Mouse (Mus musculus) gastrocnemius, postnatal 25 days (tissue): ENCODE results near the gene Dhx40. TPM values are rescaled to one million over a fixed set of nuclear protein-coding genes. Genes with fewer than 3 reads are reported as not detected.
"Not testable (repeated sequence)": the region's sequence is repeated elsewhere in the genome, so short reads cannot be mapped to it uniquely, and the experiment has no call there.

Experiments used
- DNase-seq: peaks from one replicate; pipeline ENCODE4 v3.0.0; 2022
- total RNA-seq, 2 experiments: library from RNA; stranded (reverse); gene quantifications; 1 replicate in 1 of 2; 2 replicates in 1 of 2; pipeline ENCODE4 v1.2.3; 2021

Gene Dhx40
- total RNA-seq, 2 experiments from 2014 or later: 11.4 to 12.1 TPM

DNA sequence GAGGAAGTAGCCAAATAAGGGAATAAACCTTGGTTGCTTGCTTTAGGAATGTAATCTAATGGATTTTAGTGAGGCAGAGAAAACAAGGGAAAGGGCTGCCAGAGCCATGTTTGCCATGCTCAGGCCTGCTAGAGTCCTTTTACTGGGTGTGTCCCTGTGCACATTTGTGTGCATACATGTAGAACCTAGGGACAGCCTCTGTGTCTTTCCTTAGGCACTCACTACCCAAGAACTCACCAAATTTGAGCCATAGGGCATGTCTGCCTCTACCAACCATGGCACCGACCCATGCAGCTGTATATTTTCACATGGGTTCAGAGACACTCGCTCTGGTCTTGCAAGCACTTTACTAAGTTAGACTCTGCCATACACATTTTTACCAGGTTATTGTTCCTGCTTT is 11.4 kb upstream of the Dhx40 start:
- DNase-seq: no peak

DNA sequence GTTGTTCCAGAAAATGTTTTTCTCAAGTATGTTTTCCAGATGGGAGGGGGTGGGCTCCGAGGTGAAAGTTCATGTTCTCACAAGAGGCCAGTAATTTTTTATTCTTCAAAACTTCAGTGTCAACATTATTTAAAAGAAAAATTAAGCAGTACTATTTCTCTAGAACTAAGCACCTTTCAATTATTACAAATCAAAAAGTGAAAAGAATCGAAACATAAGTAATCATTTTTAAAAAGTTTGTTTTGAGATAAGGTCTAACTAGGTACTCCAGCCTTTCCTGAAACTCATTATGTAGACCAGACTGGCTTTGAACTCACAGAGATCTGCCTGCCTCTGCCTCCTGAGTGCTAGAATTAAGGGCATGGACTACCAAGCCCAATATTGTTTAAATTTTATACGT is 8.7 kb upstream of the Dhx40 start:
- not testable (repeated sequence) for DNase-seq

DNA sequence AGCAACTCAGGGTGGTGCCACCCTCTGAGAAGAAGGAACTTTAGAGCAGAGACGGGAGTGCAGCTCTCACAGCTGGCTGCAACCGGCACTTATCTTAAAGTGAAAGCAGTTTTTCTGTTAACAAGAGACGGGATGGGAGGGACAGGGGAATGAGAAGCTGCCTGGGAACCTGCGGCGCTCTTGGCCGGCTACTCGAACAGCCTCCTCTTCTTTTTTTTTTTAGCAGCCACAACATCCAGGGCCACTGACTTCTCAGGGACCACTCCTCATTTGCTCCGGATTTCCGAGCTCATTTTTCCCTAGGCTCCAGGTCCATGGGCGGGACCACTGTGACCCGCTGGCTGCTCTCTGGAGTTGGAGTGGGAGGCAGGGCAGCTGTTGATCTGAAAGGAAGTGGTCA is 6.9 kb upstream of the Dhx40 start:
- DNase-seq: not testable (repeated sequence)

DNA sequence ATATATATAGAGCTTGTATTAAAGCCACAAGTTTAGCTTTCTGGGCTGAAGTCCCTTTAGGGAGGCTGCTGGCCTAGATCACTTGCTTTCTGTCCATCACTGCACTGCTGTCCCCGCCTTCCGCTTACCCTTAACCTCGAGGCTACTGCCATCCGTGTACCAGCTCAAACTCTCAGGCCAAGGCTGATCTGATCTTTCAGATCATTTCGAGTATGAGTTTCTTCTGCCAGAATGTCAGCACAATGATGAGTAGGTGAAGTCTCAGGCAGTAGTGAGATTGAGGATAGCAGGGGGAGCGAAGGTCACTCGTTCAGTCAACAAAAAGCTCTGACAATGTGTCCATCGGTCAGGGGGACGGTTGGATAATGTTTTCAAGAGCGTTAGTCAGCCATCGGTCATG is 5.7 kb upstream of the Dhx40 start:
- not testable (repeated sequence) for DNase-seq

DNA sequence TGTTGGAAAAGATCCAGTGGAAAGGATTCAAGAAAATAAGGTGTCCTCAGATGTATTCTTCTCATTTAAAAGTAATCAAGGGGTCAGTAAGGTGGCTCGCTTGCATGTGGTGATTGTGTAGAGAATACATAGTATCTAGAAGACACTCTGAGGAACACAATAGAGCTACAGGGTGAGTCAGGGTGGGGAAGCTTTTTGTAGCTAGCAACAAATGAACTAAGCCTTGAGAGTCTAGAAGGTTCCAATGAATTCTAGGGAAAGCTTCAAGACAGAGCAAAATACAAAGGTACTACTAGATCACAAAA is 3.7 kb upstream of the Dhx40 start:
- DNase-seq: no peak

DNA sequence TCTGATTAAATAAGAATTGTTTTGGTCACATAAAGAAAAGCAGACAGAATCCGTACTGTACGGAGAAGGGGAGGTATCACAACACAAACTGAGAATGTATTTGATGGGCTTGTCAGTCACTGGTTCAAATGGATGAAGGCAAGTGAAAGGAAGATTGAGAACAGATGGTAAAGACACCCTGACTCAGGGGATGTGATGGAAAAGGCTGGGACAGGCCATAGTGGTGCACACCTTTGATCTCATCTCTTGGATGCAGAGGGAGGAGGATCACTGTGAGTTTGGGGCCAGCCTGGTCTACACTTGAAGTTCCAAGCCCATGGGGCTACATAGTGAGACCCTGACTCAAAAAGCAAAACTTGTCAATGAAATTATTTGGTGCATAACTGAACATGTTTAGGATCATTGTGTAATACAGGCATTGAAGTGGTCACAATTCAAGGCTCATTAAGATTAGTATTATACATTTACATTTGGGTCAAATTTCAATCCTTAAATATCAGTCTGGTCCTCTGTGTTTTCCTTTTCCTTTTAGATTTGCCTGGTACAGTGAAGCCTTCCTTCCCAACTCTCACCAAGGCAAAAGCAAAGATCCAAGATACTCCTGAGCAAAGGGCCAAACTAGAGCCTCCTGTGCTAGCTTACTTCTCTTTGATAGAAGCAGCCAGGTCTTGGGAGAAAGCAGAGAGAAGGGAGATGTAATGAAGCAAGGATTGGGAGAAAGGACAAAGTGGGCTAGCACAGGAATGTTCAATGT is 3.2 kb upstream of the Dhx40 start:
- DNase-seq: no peak

DNA sequence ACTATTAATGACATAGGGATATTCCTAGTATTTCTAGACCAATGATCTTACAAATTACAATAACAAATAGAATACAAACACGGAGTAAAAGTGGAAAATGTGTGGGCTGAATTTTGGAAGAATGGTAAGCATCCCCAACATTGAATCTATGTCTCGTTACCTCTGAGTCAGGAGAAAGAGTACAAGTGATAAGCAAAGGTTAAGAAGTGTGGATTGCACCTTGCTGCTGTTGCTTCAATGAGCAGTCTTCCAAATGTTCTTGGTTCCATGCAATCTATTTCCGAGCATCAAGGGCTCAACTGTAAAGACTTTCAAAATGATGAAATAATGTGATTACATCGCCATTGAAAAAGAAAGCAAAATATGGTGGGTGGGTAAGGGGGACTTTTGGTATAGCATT is 2.3 kb upstream of the Dhx40 start:
- DNase-seq: no peak

DNA sequence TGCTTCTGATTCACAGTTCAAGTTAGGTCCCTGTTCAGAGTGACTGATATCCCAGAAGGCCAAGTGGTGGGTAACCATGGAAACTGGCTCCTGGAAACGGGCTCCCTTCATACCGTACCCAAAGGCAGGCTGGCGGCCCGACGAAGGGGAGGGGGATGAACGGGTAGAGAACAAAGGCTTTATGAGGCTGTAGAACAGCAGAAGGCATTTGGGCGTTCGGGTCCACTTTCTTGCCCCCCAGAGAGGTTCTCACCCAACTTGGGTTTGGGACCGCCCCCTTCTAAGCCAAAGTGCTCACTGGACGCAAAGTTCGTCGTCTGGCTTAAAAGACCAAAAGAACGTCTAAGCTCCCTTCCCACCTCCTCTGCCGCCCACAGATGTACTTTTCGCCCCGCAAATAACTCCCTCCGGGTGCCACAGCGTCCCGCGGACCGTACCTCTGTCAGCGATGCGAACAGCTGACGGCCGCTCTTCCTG is 507 bp downstream of the Dhx40 start:
- peak; percentile 28 for DNase-seq

DNA sequence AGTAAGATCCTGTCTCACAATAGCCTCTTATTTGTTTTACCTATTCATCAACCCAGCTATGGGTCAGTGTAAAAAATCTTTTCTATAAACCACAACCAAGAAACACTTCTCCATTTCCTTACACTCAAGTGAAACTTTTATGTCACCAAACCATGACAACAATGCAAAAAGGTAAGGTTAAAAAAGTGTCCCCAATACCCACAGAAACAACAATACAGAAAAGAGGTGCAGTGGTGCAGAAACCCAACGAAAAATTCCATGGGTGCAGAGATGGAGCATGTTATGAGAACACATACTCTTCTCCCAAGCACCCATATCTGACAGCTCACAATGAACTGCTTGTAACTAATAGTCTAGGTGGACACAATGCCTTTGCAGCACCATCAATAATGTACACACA is 13.4 kb downstream of the Dhx40 start:
- no peak for DNase-seq

DNA sequence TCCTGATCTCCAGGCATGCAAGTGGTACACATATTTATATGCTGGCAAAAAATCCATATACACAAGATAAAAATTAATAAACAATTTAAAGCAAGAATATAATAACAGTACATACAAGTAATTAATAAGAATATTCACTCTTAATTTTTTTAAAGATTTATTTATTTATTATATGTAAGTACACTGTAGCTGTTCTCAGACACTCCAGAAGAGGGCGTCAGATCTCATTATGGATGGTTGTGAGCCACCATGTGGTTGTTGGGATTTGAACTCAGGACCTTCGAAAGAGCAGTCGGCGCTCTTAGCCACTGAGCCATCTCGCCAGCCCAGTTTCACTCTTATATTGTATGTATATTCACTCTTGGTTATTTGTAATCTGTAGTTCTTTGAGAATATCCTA is 20.1 kb downstream of the Dhx40 start:
- not testable (repeated sequence) for DNase-seq

DNA sequence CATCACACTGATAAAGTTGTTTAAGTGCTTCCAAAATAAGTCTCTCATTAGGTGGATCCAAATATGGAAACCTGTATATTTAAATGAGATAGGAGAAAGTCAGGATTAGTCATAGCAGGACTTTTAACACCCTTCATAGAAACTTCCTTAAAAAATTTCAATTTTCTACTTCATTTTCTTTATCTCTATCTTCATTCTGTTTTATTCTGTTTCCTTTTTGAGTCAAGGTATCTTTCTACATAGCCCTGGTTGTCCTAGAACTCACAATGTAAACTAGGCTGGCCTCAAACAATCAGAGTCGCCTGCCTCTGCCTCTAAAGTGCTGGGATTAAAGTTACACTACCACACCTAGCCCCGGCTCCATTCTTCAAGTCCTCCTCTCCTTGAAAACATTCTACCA is 21.8 kb downstream of the Dhx40 start:
- no peak for DNase-seq

DNA sequence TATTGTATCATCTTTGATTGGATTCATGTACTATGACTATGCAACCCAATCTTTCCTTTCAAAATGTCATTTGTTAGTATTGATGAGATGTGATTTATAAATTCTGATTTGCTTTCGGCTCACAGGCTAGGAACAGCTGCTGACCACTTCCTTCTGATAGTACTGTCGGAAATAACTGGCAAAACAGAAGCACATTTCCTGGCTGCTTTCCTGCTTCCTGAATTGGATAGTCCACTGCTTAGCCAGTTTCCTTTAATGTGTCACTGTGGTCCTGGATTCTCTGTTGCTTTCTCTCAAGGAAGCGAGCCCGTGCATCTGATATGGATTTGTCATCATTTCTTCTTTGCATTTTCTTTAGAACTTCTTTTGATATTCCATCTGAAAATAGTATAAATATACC is 37.7 kb downstream of the Dhx40 start:
- DNase-seq: no peak

DNA sequence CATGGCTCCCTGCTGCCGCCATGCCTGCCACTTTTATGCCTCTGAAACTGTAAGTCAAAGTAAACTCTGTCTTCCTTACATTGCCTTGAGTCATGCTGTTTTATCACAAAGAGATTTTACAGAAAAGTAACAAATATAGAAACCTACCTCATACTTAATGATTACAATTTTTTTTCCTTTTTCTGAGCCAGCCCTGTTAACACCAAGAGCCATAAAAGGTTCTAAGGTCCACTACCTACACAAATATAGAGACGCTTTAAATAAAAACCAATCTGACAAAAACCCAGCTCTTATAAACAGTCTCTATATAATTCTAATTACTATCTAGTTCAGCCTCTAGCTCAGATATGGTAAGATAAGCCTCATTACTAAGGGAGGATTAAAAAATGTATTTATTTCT is 43.0 kb downstream of the Dhx40 start:
- DNase-seq: no peak

DNA sequence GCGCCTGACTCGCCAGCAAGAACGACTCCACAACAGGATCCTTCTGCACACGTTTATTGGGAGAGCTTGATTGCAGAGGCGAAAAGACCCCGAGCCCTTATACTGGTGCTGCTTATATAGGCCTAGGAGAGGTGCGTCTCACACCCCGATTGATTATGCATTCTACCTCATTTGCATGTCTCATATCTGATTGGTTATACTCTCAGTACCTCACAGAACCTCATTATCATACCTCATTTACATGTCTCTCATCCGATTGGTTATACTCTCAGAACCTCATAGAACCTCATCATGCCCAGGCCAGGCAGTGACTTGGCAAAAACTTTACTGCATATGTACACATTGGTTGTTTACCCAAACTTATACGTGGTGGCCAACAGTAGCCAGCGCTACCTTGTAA is 44.4 kb downstream of the Dhx40 start:
- not testable (repeated sequence) for DNase-seq

DNA sequence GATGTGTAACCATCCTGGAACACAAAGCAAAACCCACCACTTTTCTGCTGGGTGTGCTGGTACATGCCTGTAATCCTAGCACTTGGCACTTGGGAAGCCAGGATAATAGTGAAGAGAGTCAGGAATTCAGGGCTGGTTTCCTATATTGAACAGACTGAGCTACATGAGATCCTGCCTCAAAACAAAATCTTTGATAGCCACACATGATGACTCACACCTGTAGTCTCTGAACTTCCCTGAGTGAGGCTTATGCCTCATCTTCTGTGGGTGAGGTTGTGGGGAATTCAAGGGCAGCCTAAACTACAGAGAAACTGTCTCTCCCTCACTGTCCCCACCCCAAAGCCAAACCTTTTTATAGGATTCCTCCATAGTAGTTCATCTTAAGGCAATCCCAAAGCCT is 47.2 kb downstream of the Dhx40 start:
- no peak for DNase-seq

DNA sequence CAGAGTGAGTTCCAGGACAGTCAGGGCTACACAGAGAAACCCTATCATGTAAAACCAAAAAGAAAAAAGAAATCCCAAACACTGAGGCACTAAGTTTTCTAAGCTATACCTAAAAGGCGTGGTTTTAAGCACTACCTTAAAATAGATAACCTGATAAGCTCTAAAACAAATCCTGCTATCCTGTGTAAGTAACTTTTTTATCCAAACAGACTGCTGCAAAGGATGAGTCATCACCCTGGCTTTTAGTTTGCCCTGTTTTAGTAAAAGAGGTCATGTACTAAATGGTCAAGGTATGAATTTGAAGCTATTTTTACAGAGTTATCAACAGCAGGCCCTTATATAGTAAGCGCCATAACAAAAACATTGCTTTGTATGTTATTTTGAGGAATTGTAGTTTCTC is 47.7 kb downstream of the Dhx40 start:
- DNase-seq: no peak

DNA sequence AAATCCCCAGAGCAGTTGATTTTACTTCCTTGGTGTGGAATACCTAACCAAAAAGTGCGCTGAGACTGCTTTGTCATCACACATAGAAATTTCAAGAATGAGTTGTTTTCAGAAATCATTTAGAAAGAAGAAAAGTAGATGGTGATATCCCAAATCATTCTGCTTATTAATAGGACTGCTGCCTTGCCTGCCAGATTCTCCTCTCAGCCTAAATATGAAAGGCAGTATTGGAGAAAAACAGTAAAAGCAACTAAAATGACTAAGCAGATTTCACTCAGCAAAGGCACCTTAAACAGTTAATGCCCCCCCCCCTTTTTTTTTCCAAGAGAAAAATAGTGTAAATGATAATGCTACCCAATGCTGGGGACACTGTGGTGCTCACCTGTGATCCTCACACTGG is 48.3 kb downstream of the Dhx40 start:
- DNase-seq: no peak

DNA sequence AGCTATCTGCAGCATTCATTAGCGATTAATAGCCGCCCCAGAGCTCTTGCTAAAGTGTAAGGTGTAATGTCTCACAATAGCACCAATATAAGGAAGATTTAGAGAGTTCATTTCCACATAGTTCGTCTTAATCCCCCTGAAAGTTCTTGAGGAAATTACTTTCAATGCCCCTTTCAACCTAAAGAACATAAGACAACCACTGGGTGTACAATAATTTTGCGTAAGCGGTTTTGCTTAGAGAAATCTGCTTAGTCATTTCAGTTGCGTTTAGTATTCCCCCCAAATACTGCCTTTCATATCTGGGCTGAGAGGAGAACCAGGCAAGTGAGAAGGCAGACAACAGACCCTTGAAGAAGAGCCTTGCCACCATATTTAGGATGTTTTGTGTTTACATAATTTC is 49.0 kb downstream of the Dhx40 start:
- no peak for DNase-seq

DNA sequence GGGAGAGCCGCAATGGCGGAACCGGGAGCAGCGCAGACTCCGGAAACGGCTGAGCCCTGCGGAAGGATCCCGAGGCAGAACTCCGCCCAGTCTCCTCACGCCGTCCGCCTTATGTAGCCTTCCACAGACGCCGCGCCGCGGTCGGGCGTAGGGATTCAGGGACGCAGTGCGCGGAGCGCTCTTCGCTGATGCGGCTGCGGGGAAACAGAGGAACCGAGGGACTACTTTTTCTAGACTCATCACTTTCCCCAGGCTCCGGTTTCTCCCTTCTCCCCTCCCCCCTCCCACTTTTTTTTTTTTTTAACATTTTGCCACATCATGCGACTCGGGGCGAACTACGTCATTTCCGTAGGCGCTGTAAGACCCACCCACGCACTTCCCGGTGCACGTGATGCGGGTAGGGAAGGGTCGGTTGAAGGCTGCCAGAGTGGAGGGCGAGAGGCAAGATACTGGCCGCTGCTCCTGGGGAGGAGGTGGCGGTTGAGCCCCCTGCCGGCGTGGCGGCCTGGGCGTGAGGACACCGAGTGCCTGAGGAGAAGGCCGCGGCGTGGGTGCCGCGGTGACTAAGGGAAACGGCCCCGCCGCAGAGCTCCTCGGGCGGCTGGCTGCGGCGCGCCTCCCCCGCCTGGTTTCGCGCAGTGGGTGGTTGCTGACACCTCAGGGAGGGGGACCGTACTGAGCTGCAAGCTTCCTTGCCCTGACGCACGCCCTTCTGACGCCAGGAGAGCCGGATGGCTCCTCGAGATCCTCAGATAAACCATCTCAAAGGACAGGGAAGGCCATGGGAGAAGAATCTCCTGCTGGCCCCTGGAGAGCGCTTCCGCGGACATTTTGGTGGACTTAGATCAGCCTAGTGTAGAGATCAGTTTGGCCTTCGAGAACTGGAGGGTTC is 49.8 kb downstream of the Dhx40 start, which contains the start of gene Cltc:
Cltc (minus strand) TSS at position 86 of the 892 bp plus-strand sequence.
- peak; percentile 96 for DNase-seq

DNA sequence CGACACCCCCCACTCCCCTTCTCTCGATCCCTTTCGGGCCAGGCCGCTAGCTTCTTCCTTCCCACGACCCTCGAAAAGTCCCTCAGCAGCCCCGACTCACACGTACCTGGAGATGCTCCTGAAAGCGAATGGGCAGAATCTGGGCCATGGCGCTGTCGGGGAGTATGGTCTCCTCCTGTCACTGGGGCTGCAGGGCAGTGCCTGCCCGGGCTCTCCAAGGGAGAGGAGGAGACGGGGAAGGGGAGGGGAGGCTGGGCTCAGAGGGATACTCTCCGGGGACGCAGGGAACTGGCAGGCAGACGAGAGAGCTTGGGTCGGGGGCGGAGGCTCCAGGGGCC is 50.4 kb downstream of the Dhx40 start:
- DNase-seq: no peak

DNA sequence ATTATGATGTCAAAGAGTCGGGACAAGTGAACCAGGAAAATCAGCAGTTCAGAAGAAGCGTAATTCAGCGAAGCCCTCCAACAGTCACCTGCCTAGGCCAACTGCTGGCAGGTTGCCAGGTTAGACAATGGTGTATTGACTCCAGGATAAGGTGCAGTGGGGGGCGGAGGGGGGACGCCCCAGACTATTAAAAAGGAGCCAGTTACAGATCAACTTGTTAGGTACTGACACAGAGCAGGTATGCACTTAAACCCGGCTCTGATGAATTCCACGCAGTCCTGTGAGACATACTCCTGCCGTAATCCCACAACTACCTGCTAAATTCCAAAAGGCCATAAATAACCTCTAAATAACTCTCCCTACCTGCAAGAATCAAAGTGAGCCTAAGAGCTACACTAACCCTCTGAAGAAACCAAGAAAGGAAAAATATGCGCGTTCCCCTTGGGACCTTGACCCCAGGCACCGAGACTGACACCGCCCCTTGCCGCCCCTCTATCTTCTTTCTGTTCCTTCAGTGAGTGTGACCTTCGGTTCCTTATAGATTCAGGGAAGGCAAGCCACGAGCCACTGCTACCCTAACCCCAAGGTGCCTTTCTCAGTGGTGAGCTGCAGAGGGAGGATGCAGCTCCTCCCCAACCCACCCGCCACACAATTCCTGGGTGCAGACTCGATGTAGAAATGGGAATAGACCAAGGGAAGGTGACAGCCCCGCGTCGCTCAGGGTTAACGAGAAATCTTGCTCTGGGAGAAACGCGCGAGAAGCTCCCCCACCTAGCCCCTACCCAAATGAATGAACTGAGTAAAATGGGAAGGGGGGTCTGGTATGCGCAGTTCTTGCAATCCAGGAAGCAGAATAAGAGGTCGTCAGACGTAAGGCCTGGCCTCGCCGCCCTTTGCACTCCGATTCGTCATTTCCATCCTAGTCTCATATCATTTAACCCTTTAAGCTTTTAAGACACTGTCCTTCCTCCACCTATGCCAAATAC is 51.1 kb downstream of the Dhx40 start:
- DNase-seq: peak; percentile 28

DNA sequence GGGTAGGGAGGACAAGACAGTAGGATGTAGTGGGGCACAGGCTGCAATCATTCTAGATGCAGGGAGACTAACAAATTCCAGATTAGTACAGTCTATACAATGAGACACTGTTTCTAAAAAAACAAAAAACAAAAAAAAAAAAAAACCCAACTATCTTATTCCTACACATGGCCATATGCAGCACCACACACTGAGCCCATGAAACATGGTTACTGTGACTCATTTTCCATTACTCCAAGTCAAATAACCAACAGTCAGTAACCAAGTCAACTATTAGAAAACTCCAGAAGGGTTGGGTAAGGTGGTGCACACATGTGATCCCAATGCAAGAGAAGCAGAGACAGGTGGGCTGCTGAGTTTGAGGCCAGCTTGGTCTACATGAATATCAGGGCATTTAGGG is 55.1 kb downstream of the Dhx40 start:
- DNase-seq: no peak
